Mouse (Mus musculus) neural tube, embryonic 11.5 days (tissue): Measurements from ENCODE around the gene Gm43064. TPM values are rescaled to one million over a fixed set of nuclear protein-coding genes. Genes with fewer than 3 reads are reported as not detected.
"Not testable (repeated sequence)": the region's sequence is repeated elsewhere in the genome, so short reads cannot be mapped to it uniquely, and the experiment has no call there.

ENCODE experiments used
- ATAC-seq: fragments of 200-750 bp; cut with Nextera tagmentation; 2 replicates; pipeline ENCODE4 v1.8.0; 2017; ENCODE audit warnings: moderate number of reproducible peaks, mild to moderate bottlenecking, moderate TSS enrichment, moderate library complexity; ENCODE audit not compliant: insufficient read depth, low FRiP score, low TSS enrichment
- DNase-seq: peaks from one replicate; pipeline ENCODE4 v3.0.0-alpha.2; 2015; ENCODE audit warnings: low spot score
- H3K27ac ChIP-seq: fragments of 300-500 bp; sonication (generic); 2 replicates; pipeline ENCODE4 v1.5.1; 2014; ENCODE audit warnings: low read depth, mild to moderate bottlenecking, low read length
- H3K27me3 ChIP-seq: fragments of 300-500 bp; sonication (generic); 2 replicates; pipeline ENCODE4 v1.6.1; 2014; ENCODE audit warnings: mild to moderate bottlenecking, low read length, mixed read lengths; ENCODE audit not compliant: control insufficient read depth, insufficient read depth
- H3K36me3 ChIP-seq: fragments of 300-500 bp; sonication (generic); 2 replicates; pipeline ENCODE4 v1.6.1; 2014; ENCODE audit warnings: mild to moderate bottlenecking, low read length, moderate library complexity, mixed read lengths; ENCODE audit not compliant: control insufficient read depth, insufficient read depth
- H3K4me1 ChIP-seq: fragments of 300-500 bp; sonication (generic); 2 replicates; pipeline ENCODE4 v1.6.1; 2014; ENCODE audit warnings: low read length, mixed read lengths; ENCODE audit not compliant: control insufficient read depth, insufficient read depth
- H3K4me2 ChIP-seq: fragments of 300-500 bp; sonication (generic); 2 replicates; pipeline ENCODE4 v1.6.1; 2014; ENCODE audit warnings: low read depth, mild to moderate bottlenecking, moderate library complexity
- H3K4me3 ChIP-seq: fragments of 300-500 bp; sonication (generic); 2 replicates; pipeline ENCODE4 v1.5.1; 2014; ENCODE audit warnings: low read depth, low read length
- H3K9ac ChIP-seq: fragments of 300-500 bp; sonication (generic); 2 replicates; pipeline ENCODE4 v1.6.1; 2014; ENCODE audit warnings: mild to moderate bottlenecking, low read length
- H3K9me3 ChIP-seq: fragments of 300-500 bp; sonication (generic); 2 replicates; pipeline ENCODE4 v1.6.1; 2016; ENCODE audit warnings: low read length; ENCODE audit not compliant: control insufficient read depth
- WGBS: fragments of 180-500 bp; shearing (Covaris S2); extraction: QIAGEN DNeasy Blood & Tissue Kit; methylation state at CpG from one replicate; pipeline ENCODE4 v1.1.7; 2014; 5-methylcytosine and 5-hydroxymethylcytosine counted together
- polyA plus RNA-seq: library from polyadenylated mRNA; unstranded; fragments of >200 nt; fragmentation: Nextera tagmentation; extraction: Ambion mirVana; gene quantifications from 2 replicates; pipeline ENCODE4 v1.2.1, GENCODE M21; 2014

The Gm43064 gene
- polyA plus RNA-seq, 1 experiment from 2014 or later: 0.19 TPM

- 4% methylated on average over 14 of the region's 14 CpGs for WGBS
- Histone ChIP-seq H3K36me3 (no peaks in the 10 kb centered on the region; the same call in 1 of the 2 replicates), H3K4me2 (peak overlapping the region; percentile 76), H3K4me3 (peak overlapping the region; percentile 87), H3K9me3 (no peaks in the 10 kb centered on the region), H3K27ac (peak overlapping the region; percentile 80), H3K4me1 (peaks cover 4% of the 10 kb centered on the region; the same call in 1 of the 2 replicates), H3K9ac (peak overlapping the region; percentile 71), H3K27me3 (no peaks in the 10 kb centered on the region)
- peak; percentile 52; the same call in 1 of the 2 replicates for ATAC-seq
- DNase-seq: no peak
Measured at GRCm38 (mm10) chr3:103809799-103810150, 402 bp downstream of the Gm43064 start.

GRCm38 (mm10) chr3:103810967-103811366 lies 1.6 kb downstream of the Gm43064 start:
- Histone ChIP-seq H3K36me3 (peaks cover 5% of the 10 kb centered on the region; the same call in 1 of the 2 replicates), H3K27ac (no peak overlapping the region), H3K9ac (no peak overlapping the region), H3K9me3 (no peaks in the 10 kb centered on the region), H3K4me3 (no peak overlapping the region), H3K27me3 (no peaks in the 10 kb centered on the region), H3K4me1 (peaks cover 4% of the 10 kb centered on the region; the same call in 1 of the 2 replicates), H3K4me2 (no peak overlapping the region)
- DNase-seq (no peak), ATAC-seq (no peak)
- 87% methylated on average over 6 of the region's 6 CpGs for WGBS

GRCm38 (mm10) chr3:103827548-103827947 lies 18.2 kb downstream of the Gm43064 start:
- no peaks in the 10 kb centered on the region for H3K27me3 ChIP-seq
- DNase-seq (no peak), ATAC-seq (no peak)
- H3K9ac ChIP-seq: no peak overlapping the region
- H3K4me2 ChIP-seq: no peak overlapping the region
- H3K36me3 ChIP-seq: no peaks in the 10 kb centered on the region
- no peak overlapping the region for H3K27ac ChIP-seq
- H3K4me3 ChIP-seq: no peak overlapping the region
- H3K4me1 ChIP-seq: no peaks in the 10 kb centered on the region
- H3K9me3 ChIP-seq: no peaks in the 10 kb centered on the region

GRCm38 (mm10) chr3:103829036-103829435 lies 19.7 kb downstream of the Gm43064 start:
- ATAC-seq: no peak
- 92% methylated on average over 3 of the region's 3 CpGs for WGBS

GRCm38 (mm10) chr3:103830681-103831080 lies 21.3 kb downstream of the Gm43064 start:
- not testable (repeated sequence) for H3K27me3 ChIP-seq, H3K9me3 ChIP-seq, H3K9ac ChIP-seq, ATAC-seq, H3K4me3 ChIP-seq, H3K27ac ChIP-seq, H3K36me3 ChIP-seq, DNase-seq, H3K4me1 ChIP-seq, H3K4me2 ChIP-seq
- 71% methylated on average over 1 of the region's 1 CpGs for WGBS

More at GRCm38 (mm10) chr3:103829036-103829435, 19.7 kb downstream of the Gm43064 start:
- Histone ChIP-seq H3K9ac (no peak overlapping the region), H3K36me3 (no peaks in the 10 kb centered on the region), H3K4me2 (no peak overlapping the region), H3K27me3 (no peaks in the 10 kb centered on the region), H3K9me3 (no peaks in the 10 kb centered on the region), H3K27ac (no peak overlapping the region), H3K4me1 (no peaks in the 10 kb centered on the region), H3K4me3 (no peak overlapping the region)
- DNase-seq: no peak

- H3K27ac ChIP-seq: no peak overlapping the region
- H3K4me1 ChIP-seq: no peaks in the 10 kb centered on the region
- H3K27me3 ChIP-seq: no peaks in the 10 kb centered on the region
- WGBS: 89% methylated on average over 7 of the region's 7 CpGs
- no peaks in the 10 kb centered on the region for H3K9me3 ChIP-seq
- no peak overlapping the region for H3K4me2 ChIP-seq
- DNase-seq: no peak
- no peaks in the 10 kb centered on the region for H3K36me3 ChIP-seq
- H3K9ac ChIP-seq: no peak overlapping the region
- ATAC-seq: no peak
- H3K4me3 ChIP-seq: no peak overlapping the region
Measured at GRCm38 (mm10) chr3:103831146-103831545, 21.8 kb downstream of the Gm43064 start.

- Histone ChIP-seq H3K9ac (no peak within 1 kb of the TSS), H3K27ac (no peak within 1 kb of the TSS), H3K4me2 (no peak within 1 kb of the TSS), H3K27me3 (no peaks in the 10 kb centered on the region), H3K4me3 (no peak within 1 kb of the TSS), H3K9me3 (no peaks in the 10 kb centered on the region), H3K36me3 (no peaks in the 10 kb centered on the region), H3K4me1 (no peaks in the 10 kb centered on the region)
- ATAC-seq (no peak), DNase-seq (no peak)
Measured at GRCm38 (mm10) chr3:103832426-103832825, 23.1 kb downstream of the Gm43064 start, which contains the start of gene Bcl2l15. TSS of gene Bcl2l15 (plus strand) at chr3:103832601.

- Histone ChIP-seq H3K27ac (no peak overlapping the region), H3K4me2 (no peak overlapping the region), H3K4me1 (no peaks in the 10 kb centered on the region), H3K27me3 (no peaks in the 10 kb centered on the region), H3K9ac (no peak overlapping the region), H3K9me3 (no peaks in the 10 kb centered on the region), H3K36me3 (no peaks in the 10 kb centered on the region), H3K4me3 (no peak overlapping the region)
- ATAC-seq (no peak), DNase-seq (no peak)
- 91% methylated on average over 2 of the region's 2 CpGs for WGBS
Measured at GRCm38 (mm10) chr3:103834001-103834400, 24.6 kb downstream of the Gm43064 start.

- H3K9ac ChIP-seq: no peak overlapping the region
- DNase-seq (no peak), ATAC-seq (no peak)
- H3K4me1 ChIP-seq: no peaks in the 10 kb centered on the region
- 83% methylated on average over 6 of the region's 6 CpGs for WGBS
- H3K9me3 ChIP-seq: no peaks in the 10 kb centered on the region
- no peaks in the 10 kb centered on the region for H3K27me3 ChIP-seq
- H3K27ac ChIP-seq: no peak overlapping the region
- no peaks in the 10 kb centered on the region for H3K36me3 ChIP-seq
- H3K4me2 ChIP-seq: no peak overlapping the region
- H3K4me3 ChIP-seq: no peak overlapping the region
Measured at GRCm38 (mm10) chr3:103835272-103835950, 26.0 kb downstream of the Gm43064 start.
